Mouse (Mus musculus) CH12.LX (cell line): ENCODE measurements around the gene Tbc1d25. TPM values are rescaled to one million over a fixed set of nuclear protein-coding genes. Genes with fewer than 3 reads are reported as not detected.

Source experiments
- DNase-seq: peaks from one replicate; pipeline ENCODE4 v3.0.0-alpha.2; 2013; ENCODE audit errors: extremely low read depth
- H3K27ac ChIP-seq: 2 replicates; pipeline ENCODE4 v1.5.1; 2012; ENCODE audit warnings: low read depth, mild to moderate bottlenecking, control low read depth, moderate library complexity; ENCODE audit not compliant: insufficient read depth
- H3K27me3 ChIP-seq: replicated peaks from 2 replicates; pipeline ENCODE3; 2012; ENCODE audit warnings: inconsistent platforms
- H3K36me3 ChIP-seq, 2 experiments: replicated peaks in 1 of 2; 2 replicates each; pipeline versions ENCODE3 to v1.6.1; 2012; ENCODE audit warnings: inconsistent platforms in 1 of 2, low read length in 1 of 2, mild to moderate bottlenecking in 1 of 2, mixed read lengths in 1 of 2, moderate library complexity in 1 of 2; ENCODE audit not compliant: control insufficient read depth in 1 of 2, insufficient read depth in 1 of 2
- H3K4me1 ChIP-seq, 2 experiments: 2 replicates each; pipeline ENCODE4 v1.6.1; 2012; ENCODE audit warnings: inconsistent platforms in 1 of 2, moderate library complexity in 1 of 2; ENCODE audit not compliant: insufficient read depth in 2 of 2, control insufficient read depth in 1 of 2
- H3K4me2 ChIP-seq: 2 replicates; pipeline ENCODE4 v1.6.1; 2012; ENCODE audit warnings: low read depth, mild to moderate bottlenecking, control low read depth; ENCODE audit not compliant: poor library complexity, insufficient read depth, severe bottlenecking
- H3K4me3 ChIP-seq, 3 experiments: fragments of 150-350 bp in 1 of 3; sonication (generic) in 1 of 3; replicated peaks in 1 of 3; 2 replicates each; pipeline versions ENCODE3 to v1.5.1; 2011 to 2012; ENCODE audit warnings: low read depth in 2 of 3, low read length in 2 of 3, mild to moderate bottlenecking in 2 of 3, moderate library complexity in 2 of 3, control low read depth in 1 of 3, improper control_type of control experiment in 1 of 3, inconsistent platforms in 1 of 3, mixed read lengths in 1 of 3; ENCODE audit not compliant: poor library complexity in 1 of 3
- H3K79me2 ChIP-seq: replicated peaks from 2 replicates; pipeline ENCODE4 v1.6.1; 2012; ENCODE audit warnings: mild to moderate bottlenecking, moderate library complexity; ENCODE audit not compliant: control insufficient read depth, poor library complexity, insufficient read depth, severe bottlenecking; ENCODE audit errors: extremely low read depth
- H3K9ac ChIP-seq: 2 replicates; pipeline ENCODE4 v1.6.1; 2012; ENCODE audit warnings: low read depth, mild to moderate bottlenecking, control low read depth, moderate library complexity; ENCODE audit not compliant: insufficient read depth
- H3K9me3 ChIP-seq: replicated peaks from 2 replicates; pipeline ENCODE3; 2012; ENCODE audit warnings: low read length, inconsistent platforms, mixed read lengths
- CHD1 ChIP-seq: IDR thresholded peaks from 2 replicates; pipeline ENCODE4 v1.6.1; 2012; ENCODE audit warnings: low read depth, low read length, improper control_type of control experiment, inconsistent platforms
- EP300 ChIP-seq: IDR thresholded peaks from 2 replicates; pipeline ENCODE4 v1.6.1; 2011; ENCODE audit warnings: low read length, improper control_type of control experiment
- ETS1 ChIP-seq: conservative IDR thresholded peaks from 2 replicates; pipeline ENCODE4 v1.6.1; 2012; ENCODE audit warnings: low read depth, mild to moderate bottlenecking, inconsistent platforms, low read length, improper control_type of control experiment, moderate library complexity
- GABPA ChIP-seq: IDR thresholded peaks from 2 replicates; pipeline ENCODE4 v1.6.1; 2012; ENCODE audit warnings: low read depth, low read length, improper control_type of control experiment, inconsistent platforms; ENCODE audit not compliant: insufficient replicate concordance
- HCFC1 ChIP-seq: IDR thresholded peaks from 2 replicates; pipeline ENCODE4 v1.6.1; 2012; ENCODE audit warnings: low read depth, mild to moderate bottlenecking, inconsistent platforms, low read length, improper control_type of control experiment
- JUND ChIP-seq: conservative IDR thresholded peaks from 2 replicates; pipeline ENCODE4 v1.6.1; 2011; ENCODE audit warnings: low read depth, low read length, improper control_type of control experiment
- KAT2A ChIP-seq: IDR thresholded peaks from 2 replicates; pipeline ENCODE4 v1.6.1; 2012; ENCODE audit warnings: low read length, improper control_type of control experiment, inconsistent platforms; ENCODE audit not compliant: insufficient replicate concordance
- MAFK ChIP-seq: IDR thresholded peaks from 2 replicates; pipeline ENCODE4 v1.6.1; 2011; ENCODE audit warnings: low read length, improper control_type of control experiment; ENCODE audit not compliant: insufficient replicate concordance
- MAZ ChIP-seq: IDR thresholded peaks from 2 replicates; pipeline ENCODE4 v1.6.1; 2012; ENCODE audit warnings: low read depth, mild to moderate bottlenecking, inconsistent platforms, low read length, improper control_type of control experiment, moderate library complexity
- MEF2A ChIP-seq: IDR thresholded peaks from 2 replicates; pipeline ENCODE4 v1.6.1; 2014; ENCODE audit warnings: low read depth, mild to moderate bottlenecking, inconsistent platforms, low read length, improper control_type of control experiment, borderline replicate concordance
- MYC ChIP-seq: IDR thresholded peaks from 2 replicates; pipeline ENCODE4 v1.6.1; 2011; ENCODE audit warnings: low read depth, mild to moderate bottlenecking, improper control_type of control experiment, low read length
- NELFE ChIP-seq: IDR thresholded peaks from 2 replicates; pipeline ENCODE4 v1.6.1; 2011; ENCODE audit warnings: low read depth, low read length, improper control_type of control experiment
- NRF1 ChIP-seq: IDR thresholded peaks from 2 replicates; pipeline ENCODE4 v1.6.1; 2014; ENCODE audit warnings: low read depth, mild to moderate bottlenecking, inconsistent platforms, low read length, improper control_type of control experiment, moderate library complexity
- POLR2AphosphoS2 ChIP-seq: IDR thresholded peaks from 2 replicates; pipeline ENCODE4 v1.6.1; 2011; ENCODE audit warnings: low read depth, low read length, improper control_type of control experiment
- RAD21 ChIP-seq: IDR thresholded peaks from 2 replicates; pipeline ENCODE4 v1.6.1; 2011; ENCODE audit warnings: low read depth, mild to moderate bottlenecking, low read length, improper control_type of control experiment, moderate library complexity
- SIN3A ChIP-seq: IDR thresholded peaks from 2 replicates; pipeline ENCODE4 v1.6.1; 2012; ENCODE audit warnings: low read length, improper control_type of control experiment, inconsistent platforms
- SMC3 ChIP-seq: IDR thresholded peaks from 2 replicates; pipeline ENCODE4 v1.6.1; 2011; ENCODE audit warnings: low read depth, low read length, improper control_type of control experiment
- UBTF ChIP-seq: IDR thresholded peaks from 2 replicates; pipeline ENCODE4 v1.6.1; 2012; ENCODE audit warnings: low read depth, mild to moderate bottlenecking, inconsistent platforms, low read length, improper control_type of control experiment, moderate library complexity
- USF1 ChIP-seq: IDR thresholded peaks from 2 replicates; pipeline ENCODE4 v1.6.1; 2014; ENCODE audit warnings: low read depth, mild to moderate bottlenecking, inconsistent platforms, low read length, improper control_type of control experiment
- USF2 ChIP-seq: conservative IDR thresholded peaks from 2 replicates; pipeline ENCODE4 v1.6.1; 2011; ENCODE audit warnings: low read depth, low read length, improper control_type of control experiment
- ZC3H11A ChIP-seq: IDR thresholded peaks from 2 replicates; pipeline ENCODE4 v1.6.1; 2012; ENCODE audit warnings: low read depth, mild to moderate bottlenecking, inconsistent platforms, low read length, improper control_type of control experiment
- ZNF384 ChIP-seq: IDR thresholded peaks from 2 replicates; pipeline ENCODE4 v1.6.1; 2012; ENCODE audit warnings: low read depth, low read length, improper control_type of control experiment, inconsistent platforms
- dilution Hi-C: fragments of 300-500 bp; cut with MboI; formaldehyde crosslinking; loops from 2 replicates; pipeline ENCODE4 v1.14.3; 2020; ENCODE audit warnings: low sequenced_read_pairs; ENCODE audit not compliant: extremely low pct_unique_long_range_greater_than_20kb, extremely low pct_ligation_motif_present
- in situ Hi-C: fragments of 300-500 bp; cut with MboI; formaldehyde crosslinking; loops from 3 replicates; pipeline ENCODE4 v1.14.3; 2019; ENCODE audit warnings: low sequenced_read_pairs, low pct_ligation_motif_present, low pct_unique_long_range_greater_than_20kb, mixed read lengths
- polyA plus RNA-seq: library from polyadenylated mRNA; unstranded; fragments of >175 nt; gene quantifications from 2 replicates; pipeline ENCODE4 v1.2.1, GENCODE M21; 2012; ENCODE audit warnings: low read depth; ENCODE audit not compliant: insufficient read length
- total RNA-seq, 2 experiments: library from RNA; depleted of rRNA; stranded (reverse); fragments of 300-350 nt in 1 of 2; fragments of >200 nt in 1 of 2; gene quantifications; 2 replicates each; pipeline ENCODE4 v1.2.3; 2012 to 2014

Gene Tbc1d25
- total and polyA plus RNA-seq, 3 experiments: 2.4 to 10.2 (median 6.0) TPM

- no peak for TF ChIP-seq ZNF384
- no peak for TF ChIP-seq MYC
- TF ChIP-seq MAFK: no peak
- TF ChIP-seq CHD1: no peak
- TF ChIP-seq EP300: no peak
- TF ChIP-seq MEF2A: no peak
- TF ChIP-seq UBTF: no peak
- no peak for TF ChIP-seq USF2
- no peak for TF ChIP-seq ZC3H11A
- TF ChIP-seq KAT2A: no peak
- TF ChIP-seq NELFE: no peak
- TF ChIP-seq MAZ: no peak
- no peak for TF ChIP-seq HCFC1
- in situ Hi-C loops (no loop called here), dilution Hi-C loops (no loop called here)
- no peaks in the 10 kb centered on the region for H3K79me2 ChIP-seq
- no peak for DNase-seq
- no peaks in the 10 kb centered on the region for H3K4me1 ChIP-seq
- H3K27ac ChIP-seq: no peak overlapping the region
- H3K4me3 ChIP-seq: no peak overlapping the region
- no peak overlapping the region for H3K9ac ChIP-seq
- H3K4me2 ChIP-seq: no peak overlapping the region
- H3K27me3 ChIP-seq: peaks cover 25% of the 10 kb centered on the region
- H3K9me3 ChIP-seq: no peaks in the 10 kb centered on the region
- H3K36me3 ChIP-seq: no peaks in the 10 kb centered on the region
Measured at GRCm38 (mm10) chrX:8209720-8210119, 33.7 kb upstream of the Tbc1d25 start.

- dilution Hi-C loops: no loop called here
- H3K4me1 ChIP-seq: no peaks in the 10 kb centered on the region
- DNase-seq: no peak
- H3K27ac ChIP-seq: no peak overlapping the region
- no peaks in the 10 kb centered on the region for H3K9me3 ChIP-seq
- no peak overlapping the region for H3K4me2 ChIP-seq
- H3K36me3 ChIP-seq: no peaks in the 10 kb centered on the region
- no peaks in the 10 kb centered on the region for H3K79me2 ChIP-seq
- TF ChIP-seq ETS1: no peak
- TF ChIP-seq RAD21: no peak
- no peak for TF ChIP-seq USF2
- no peak for TF ChIP-seq USF1
- no peak for TF ChIP-seq MEF2A
- TF ChIP-seq SMC3: no peak
- no peak for TF ChIP-seq POLR2AphosphoS2
- no peak for TF ChIP-seq NRF1
- TF ChIP-seq JUND: no peak
- TF ChIP-seq KAT2A: no peak
- TF ChIP-seq GABPA: no peak
- no peak for TF ChIP-seq MAZ
- TF ChIP-seq SIN3A: no peak
- TF ChIP-seq, all 38 proteins: peak for 0
- peaks cover 41% of the 10 kb centered on the region for H3K27me3 ChIP-seq
- no peak overlapping the region for H3K4me3 ChIP-seq
- in situ Hi-C loops: no loop called here
- H3K9ac ChIP-seq: no peak overlapping the region
Measured at GRCm38 (mm10) chrX:8207224-8207623, 31.2 kb upstream of the Tbc1d25 start.
